Mouse (Mus musculus) heart, embryonic 14.5 days (tissue): ENCODE results near the gene App. TPM values are rescaled to one million over a fixed set of nuclear protein-coding genes. Genes with fewer than 3 reads are reported as not detected.

Source experiments
- ATAC-seq: fragments of 200-750 bp; cut with Nextera tagmentation; 2 replicates; pipeline ENCODE4 v1.8.0; 2017; ENCODE audit warnings: low read depth, moderate TSS enrichment; ENCODE audit not compliant: insufficient number of reproducible peaks, insufficient read depth, low FRiP score
- H3K27ac ChIP-seq, 2 experiments: fragments of 200-500 bp in 1 of 2; fragments of 300-500 bp in 1 of 2; sonication (generic) in 1 of 2; replicated peaks in 1 of 2; 2 replicates each; pipeline ENCODE4 v1.5.1; 2012 to 2014; ENCODE audit warnings: low read depth in 2 of 2, low read length in 2 of 2, control low read depth in 1 of 2, mild to moderate bottlenecking in 1 of 2, mixed read lengths in 1 of 2; ENCODE audit not compliant: control insufficient read depth in 1 of 2, insufficient read depth in 1 of 2
- H3K27me3 ChIP-seq: fragments of 300-500 bp; sonication (generic); 2 replicates; pipeline ENCODE4 v1.6.1; 2014; ENCODE audit warnings: mild to moderate bottlenecking, low read length, control low read depth; ENCODE audit not compliant: control insufficient read depth, insufficient read depth
- H3K36me3 ChIP-seq: fragments of 300-500 bp; sonication (generic); 2 replicates; pipeline ENCODE4 v1.6.1; 2014; ENCODE audit warnings: mild to moderate bottlenecking, control low read depth, low read length, mixed read lengths; ENCODE audit not compliant: control insufficient read depth, insufficient read depth
- H3K4me1 ChIP-seq, 2 experiments: fragments of 200-500 bp in 1 of 2; fragments of 300-500 bp in 1 of 2; sonication (generic) in 1 of 2; 2 replicates each; pipeline ENCODE4 v1.6.1; 2012 to 2014; ENCODE audit warnings: low read length in 2 of 2, control low read depth in 1 of 2, mixed read lengths in 1 of 2; ENCODE audit not compliant: control insufficient read depth in 2 of 2, insufficient read depth in 2 of 2
- H3K4me2 ChIP-seq: fragments of 300-500 bp; sonication (generic); 2 replicates; pipeline ENCODE4 v1.6.1; 2014; ENCODE audit warnings: mild to moderate bottlenecking, low read length
- H3K4me3 ChIP-seq, 2 experiments: fragments of 200-500 bp in 1 of 2; fragments of 300-500 bp in 1 of 2; sonication (generic) in 1 of 2; 2 replicates each; pipeline ENCODE4 v1.5.1; 2012 to 2014; ENCODE audit warnings: low read length in 2 of 2, mild to moderate bottlenecking in 2 of 2, control low read depth in 1 of 2, low read depth in 1 of 2, moderate library complexity in 1 of 2; ENCODE audit not compliant: control insufficient read depth in 1 of 2, insufficient read depth in 1 of 2
- H3K9ac ChIP-seq: fragments of 300-500 bp; sonication (generic); 2 replicates; pipeline ENCODE4 v1.6.1; 2014; ENCODE audit warnings: mild to moderate bottlenecking, low read length
- H3K9me3 ChIP-seq: fragments of 300-500 bp; sonication (generic); 2 replicates; pipeline ENCODE4 v1.6.1; 2016; ENCODE audit warnings: low read length, control low read depth; ENCODE audit not compliant: control insufficient read depth
- WGBS: fragments of 180-500 bp; shearing (Covaris S2); extraction: QIAGEN DNeasy Blood & Tissue Kit; methylation state at CpG from one replicate; pipeline ENCODE4 v1.1.7; 2014; 5-methylcytosine and 5-hydroxymethylcytosine counted together
- polyA plus RNA-seq: library from polyadenylated mRNA; unstranded; fragments of >200 nt; fragmentation: Nextera tagmentation; extraction: Ambion mirVana; gene quantifications from 2 replicates; pipeline ENCODE4 v1.2.1, GENCODE M21; 2014

The App gene
- polyA plus RNA-seq, result 162 and 169 TPM in 2 replicates

DNA sequence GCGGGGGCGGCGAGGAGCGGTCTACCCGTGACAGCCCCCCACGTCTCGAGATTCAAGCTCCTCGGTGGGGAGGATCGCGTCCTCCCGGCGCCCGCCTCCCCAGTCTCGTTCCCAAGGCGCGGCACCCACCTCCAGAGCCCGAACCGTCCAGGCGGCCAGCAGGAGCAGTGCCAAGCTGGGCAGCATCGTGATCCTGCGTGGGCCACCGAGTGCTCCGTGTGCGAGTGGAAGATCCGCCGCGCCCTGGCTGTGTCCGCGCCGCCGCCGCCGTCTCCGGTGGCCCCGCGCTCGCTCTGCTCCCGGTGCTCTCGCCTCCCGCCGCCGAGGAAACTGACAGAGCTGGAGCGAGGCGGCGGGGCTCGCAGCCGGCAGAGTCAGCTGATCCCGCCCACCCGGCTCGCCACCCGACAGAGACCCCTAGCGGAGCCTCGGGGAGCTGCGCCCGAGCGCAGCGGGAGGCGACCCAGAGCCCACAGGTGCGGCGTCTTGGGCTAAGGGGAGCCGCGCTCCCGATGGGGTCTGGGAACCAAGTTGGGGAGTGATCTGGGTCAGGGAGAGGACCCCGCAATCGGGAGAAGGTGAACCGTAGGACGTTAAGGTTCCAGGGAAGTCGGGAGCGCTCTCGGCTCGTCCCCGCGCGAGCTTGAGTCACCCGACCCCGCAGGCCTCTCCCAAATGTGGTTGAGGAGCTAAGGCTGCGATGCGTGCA, at the start of gene App:
Gene App, minus strand, starts transcription at position 394 of the 709 bp plus-strand sequence.
- under 1% methylated on average over 71 of the region's 78 CpGs for WGBS
- Histone ChIP-seq H3K27ac (peak within 1 kb of the TSS; percentile 86 to 91), H3K27me3 (no peaks in the 10 kb centered on the region), H3K36me3 (0 out of 2 replicates have a peak, but pooled peaks cover 9% of the 10 kb centered on the region), H3K4me3 (peak within 1 kb of the TSS; percentile 63 to 78), H3K4me1 (peaks cover 16 to 42% of the 10 kb centered on the region in 2 experiments), H3K4me2 (peak within 1 kb of the TSS; percentile 76), H3K9me3 (no peaks in the 10 kb centered on the region), H3K9ac (peak within 1 kb of the TSS; percentile 98)
- ATAC-seq, result peak; percentile 76

DNA sequence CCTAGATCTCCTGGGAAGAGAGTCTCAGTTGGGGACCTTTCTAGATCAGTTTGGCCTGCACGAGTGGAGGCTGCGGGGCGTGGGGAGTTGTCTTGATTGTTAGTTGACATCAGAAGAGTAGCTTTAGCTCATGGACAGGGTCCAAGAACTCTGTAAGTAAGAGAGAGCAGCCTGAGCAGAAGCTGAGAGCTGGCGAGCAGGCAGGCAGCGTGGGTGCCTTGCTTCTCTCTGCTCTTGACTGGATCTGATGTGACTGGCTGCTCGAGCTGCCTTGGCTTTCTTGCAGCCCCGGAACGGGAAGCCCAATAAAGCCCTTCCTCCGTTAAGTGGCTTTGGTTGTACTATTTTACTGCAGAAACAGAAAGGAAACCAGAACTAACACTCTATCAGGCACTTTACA, 42.3 kb upstream of the App start:
- Histone ChIP-seq H3K4me1 (peaks cover 0 to 4% of the 10 kb centered on the region in 2 experiments; a peak in 2 of 4 replicates), H3K27ac (no peak overlapping the region), H3K9me3 (no peaks in the 10 kb centered on the region), H3K4me2 (peak overlapping the region; percentile 16; the same call in 1 of the 2 replicates), H3K27me3 (no peaks in the 10 kb centered on the region), H3K36me3 (no peaks in the 10 kb centered on the region), H3K9ac (no peak overlapping the region), H3K4me3 (no peak overlapping the region)
- ATAC-seq, result no peak
- 51% methylated on average over 9 of the region's 9 CpGs for WGBS

DNA sequence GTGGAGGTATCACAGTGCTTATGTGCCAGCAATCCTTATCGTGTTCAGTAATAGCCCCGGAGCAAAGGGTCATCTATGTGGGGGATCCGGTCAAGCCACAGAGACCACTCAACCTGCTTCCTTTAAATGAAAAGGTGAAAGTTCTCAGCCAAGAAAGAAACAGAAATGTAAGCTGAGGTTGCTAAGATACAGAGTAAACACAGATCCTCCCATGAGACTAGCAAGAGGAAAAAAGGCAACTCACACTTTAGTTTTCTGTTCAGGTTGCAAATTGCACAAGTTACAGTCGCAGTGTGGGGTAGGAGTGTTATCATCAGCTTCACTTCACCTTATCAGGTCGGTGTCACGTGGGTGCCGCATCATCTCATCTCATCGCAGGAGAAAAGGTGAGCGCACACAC, 41.6 kb upstream of the App start:
- Histone ChIP-seq H3K4me3 (no peak overlapping the region), H3K27me3 (no peaks in the 10 kb centered on the region), H3K27ac (no peak overlapping the region), H3K4me1 (peaks cover 0 to 4% of the 10 kb centered on the region in 2 experiments; a peak in 2 of 4 replicates), H3K4me2 (no peak overlapping the region), H3K9me3 (no peaks in the 10 kb centered on the region), H3K36me3 (no peaks in the 10 kb centered on the region), H3K9ac (no peak overlapping the region)
- WGBS, result 51% methylated on average over 9 of the region's 9 CpGs
- no peak for ATAC-seq

DNA sequence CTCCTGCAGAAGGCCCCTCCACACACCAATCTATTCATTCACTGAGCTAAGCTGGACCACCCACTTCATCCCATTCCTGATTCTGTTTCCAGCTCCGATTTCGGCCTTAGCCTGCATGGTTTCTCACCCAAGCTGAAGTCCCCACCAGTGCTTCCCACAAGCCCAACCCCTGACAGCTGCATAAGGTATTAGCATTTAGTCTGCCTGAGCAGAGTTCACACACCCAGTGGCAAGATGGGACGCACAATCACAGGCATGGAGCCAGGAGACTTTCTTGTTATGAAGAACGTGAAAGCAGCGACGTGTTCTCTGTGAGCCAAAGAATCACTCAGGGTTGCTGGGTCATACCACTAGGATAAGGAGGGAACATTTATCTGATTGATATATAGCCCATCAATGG, 22.1 kb upstream of the App start:
- Histone ChIP-seq H3K9me3 (no peaks in the 10 kb centered on the region), H3K4me2 (no peak overlapping the region), H3K27ac (no peak overlapping the region), H3K27me3 (no peaks in the 10 kb centered on the region), H3K36me3 (no peaks in the 10 kb centered on the region), H3K4me3 (no peak overlapping the region), H3K9ac (no peak overlapping the region), H3K4me1 (no peaks in the 10 kb centered on the region)
- 82% methylated on average over 6 of the region's 6 CpGs for WGBS
- ATAC-seq, result no peak

DNA sequence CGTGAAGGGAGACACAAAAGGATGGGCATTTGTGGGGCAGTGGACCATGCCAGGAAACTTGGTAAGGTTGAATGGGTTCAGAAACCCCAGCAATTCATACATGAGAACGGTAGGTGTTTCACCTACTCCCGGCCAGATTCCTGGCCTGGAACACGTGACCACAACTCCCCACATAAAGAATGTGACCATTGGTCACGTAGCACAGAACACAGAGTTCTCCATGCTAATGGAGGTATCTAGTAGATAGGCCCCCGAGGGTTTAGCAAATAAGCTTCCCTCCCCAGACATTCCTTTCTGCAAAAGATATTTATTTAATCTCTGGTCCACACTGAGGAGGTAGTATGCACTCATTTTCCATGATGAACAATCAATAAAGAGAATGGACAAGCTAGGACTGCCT, 21.6 kb upstream of the App start:
- 70% methylated on average over 6 of the region's 6 CpGs for whole genome bisulfite sequencing
- no peak for ATAC-seq

DNA sequence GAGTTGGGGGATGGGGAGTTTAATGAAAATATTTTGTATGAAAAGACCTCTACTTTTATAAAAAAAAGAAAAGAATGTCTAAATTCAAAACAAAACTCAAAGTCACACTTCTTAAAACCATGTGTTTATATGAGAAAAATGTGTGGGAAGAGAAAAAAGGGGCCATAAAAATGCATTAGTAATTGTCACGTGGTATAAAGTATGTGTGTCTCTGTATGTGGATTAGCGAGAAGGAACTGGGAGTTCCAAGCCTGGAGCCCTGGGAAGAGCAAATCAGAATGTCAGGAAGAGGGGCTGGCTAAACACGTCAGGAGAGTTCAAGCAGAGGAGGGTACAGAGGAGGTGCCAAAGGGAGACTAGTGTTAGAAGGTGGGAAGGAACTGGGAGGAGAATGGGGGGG, 7.9 kb upstream of the App start:
- Histone ChIP-seq H3K4me2 (no peak overlapping the region), H3K4me1 (peaks cover 0 to 5% of the 10 kb centered on the region in 2 experiments; a peak in 1 of 4 replicates), H3K9ac (no peak overlapping the region), H3K27ac (no peak overlapping the region), H3K36me3 (no peaks in the 10 kb centered on the region), H3K27me3 (no peaks in the 10 kb centered on the region), H3K4me3 (no peak overlapping the region), H3K9me3 (no peaks in the 10 kb centered on the region)
- 55% methylated on average over 3 of the region's 3 CpGs for WGBS
- ATAC-seq, result no peak

More for the DNA sequence above, 21.6 kb upstream of the App start:
- no peaks in the 10 kb centered on the region for H3K36me3 ChIP-seq
- H3K9ac ChIP-seq, result no peak overlapping the region
- no peaks in the 10 kb centered on the region for H3K27me3 ChIP-seq
- no peak overlapping the region for H3K27ac ChIP-seq
- H3K9me3 ChIP-seq, result no peaks in the 10 kb centered on the region
- H3K4me1 ChIP-seq, result no peaks in the 10 kb centered on the region
- H3K4me3 ChIP-seq, result no peak overlapping the region
- no peak overlapping the region for H3K4me2 ChIP-seq

DNA sequence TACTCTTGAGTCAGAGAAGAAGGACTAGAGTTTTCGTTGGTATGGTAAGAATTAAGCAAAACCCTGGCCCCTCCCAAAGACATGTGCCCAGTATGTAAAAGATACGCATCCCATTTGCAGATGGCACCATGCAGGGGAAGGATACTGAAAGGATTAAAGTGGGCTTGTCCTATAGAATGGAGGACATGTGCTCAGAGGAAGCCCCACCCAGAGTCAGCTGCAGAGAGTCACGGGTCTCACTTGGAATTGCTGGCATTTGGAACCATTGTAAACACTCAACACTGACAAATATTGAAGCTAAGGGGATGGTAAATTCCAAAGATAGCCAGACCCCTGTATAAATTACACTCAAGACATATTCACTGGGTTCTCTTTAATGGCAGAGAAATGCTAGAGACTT, 7.1 kb upstream of the App start:
- 70% methylated on average over 3 of the region's 3 CpGs for WGBS
- no peaks in the 10 kb centered on the region for H3K9me3 ChIP-seq
- H3K4me3 ChIP-seq, result no peak overlapping the region
- H3K4me2 ChIP-seq, result no peak overlapping the region
- H3K27me3 ChIP-seq, result no peaks in the 10 kb centered on the region
- peaks cover 0 to 8% of the 10 kb centered on the region in 2 experiments; a peak in 1 of 4 replicates for H3K4me1 ChIP-seq
- H3K9ac ChIP-seq, result no peak overlapping the region
- H3K36me3 ChIP-seq, result no peaks in the 10 kb centered on the region
- no peak for ATAC-seq
- no peak overlapping the region for H3K27ac ChIP-seq

DNA sequence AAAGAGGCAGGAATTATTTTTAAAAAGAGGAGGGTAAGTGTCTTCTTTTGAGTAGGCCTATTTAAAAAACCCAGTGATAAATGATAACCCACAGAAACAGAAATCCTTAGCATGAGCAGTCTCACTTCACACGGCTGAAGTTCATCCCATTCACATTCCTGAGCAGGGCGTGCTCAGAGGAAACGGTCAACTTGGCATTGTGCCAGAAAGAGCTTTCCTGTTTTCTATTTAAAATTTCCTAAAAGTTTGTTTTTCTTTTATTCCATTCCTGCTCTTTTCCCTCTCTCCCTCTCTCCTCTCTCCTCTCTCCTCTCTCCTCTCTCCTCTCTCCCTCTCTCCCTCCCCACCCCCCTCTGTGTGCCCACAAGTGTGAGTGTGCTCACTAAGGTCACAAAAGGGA, 3.1 kb upstream of the App start:
- no peaks in the 10 kb centered on the region for H3K36me3 ChIP-seq
- no peak overlapping the region for H3K27ac ChIP-seq
- no peaks in the 10 kb centered on the region for H3K9me3 ChIP-seq
- no peak overlapping the region for H3K9ac ChIP-seq
- H3K27me3 ChIP-seq, result no peaks in the 10 kb centered on the region
- no peak overlapping the region for H3K4me2 ChIP-seq
- WGBS, result 9% methylated on average over 3 of the region's 3 CpGs
- peaks cover 0 to 11% of the 10 kb centered on the region in 2 experiments; a peak in 2 of 4 replicates for H3K4me1 ChIP-seq
- ATAC-seq, result no peak
- H3K4me3 ChIP-seq, result no peak overlapping the region
